In the genomic region with DNA sequence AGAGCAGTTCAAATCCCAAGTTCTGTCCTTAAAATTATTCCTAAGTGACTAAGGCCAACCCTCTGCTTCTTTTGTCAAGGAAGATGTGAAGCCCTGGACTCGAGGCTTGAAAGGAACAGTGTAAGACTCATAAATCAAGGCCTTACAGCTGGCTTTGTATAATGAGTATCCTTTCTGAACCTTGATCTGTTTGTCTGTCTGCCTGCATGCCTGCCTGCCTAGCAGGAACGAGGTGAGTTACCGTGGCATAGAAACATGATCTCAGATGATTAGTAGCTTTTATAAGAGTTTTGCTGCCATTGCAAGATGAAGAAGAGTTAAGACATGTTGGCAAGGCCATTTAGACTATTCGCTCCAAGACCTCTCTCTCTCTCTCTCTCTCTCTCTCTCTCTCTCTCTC, we compare ENCODE assay signal across 23 mouse cellular contexts.
DNase-seq lines count a peak whose midpoint lies in the region; ATAC-seq and TF ChIP-seq lines count a peak whose summit lies in the region.
"Had no signal": no experiment of that assay in that cellular context is flagged by ENCODE, and none has a peak within 500 bp of the region (broad histone marks: within the 10 kb centered on the region; RNA-seq: fewer than 3 reads in every experiment).

No protein-coding gene starts in this region.

- no peaks in the 10 kb centered on the region for H3K27me3 ChIP-seq in kidney, adult 2 months (replicated peaks; ENCODE audit: control insufficient read depth, insufficient read depth, low read length)
- H3K27me3 ChIP-seq in kidney, embryonic 15.5 days: no peaks in the 10 kb centered on the region
- H3K27me3 ChIP-seq: embryonic facial prominence, embryonic 13.5 days; embryonic facial prominence, embryonic 15.5 days; forebrain, embryonic 12.5 days had no signal

- no peak overlapping the region for H3K4me2 ChIP-seq in kidney, embryonic 15.5 days
- H3K4me2 ChIP-seq: embryonic facial prominence, embryonic 13.5 days; embryonic facial prominence, embryonic 15.5 days; forebrain, embryonic 12.5 days had no signal

- no peak overlapping the region for H3K4me3 ChIP-seq in kidney, adult 2 months (ENCODE audit: insufficient read depth, low read depth, low read length)
- no peak overlapping the region for H3K4me3 ChIP-seq in kidney, embryonic 15.5 days (replicated peaks)
- H3K4me3 ChIP-seq: embryonic facial prominence, embryonic 13.5 days; embryonic facial prominence, embryonic 15.5 days; erythroblast, embryonic 14.5 days; forebrain, embryonic 10.5 days; forebrain, embryonic 12.5 days had no signal

- peak; percentile 58 for DNase-seq in kidney, adult 2 months
- DNase-seq in kidney, postnatal 25 days: no peak
- DNase-seq in kidney, adult 9 months: peak; percentile 50
- DNase-seq in kidney, postnatal 10 days: no peak
- peak; percentile 14 to 31 for DNase-seq in kidney, postnatal 36 days
- no peak for DNase-seq in urinary bladder, postnatal 36 days (ENCODE audit: low spot score in 2 of 2)
- DNase-seq: adrenal gland, adult 2 months; adrenal gland, postnatal 10 days; adrenal gland, postnatal 25 days; cerebellum, adult 11 months; cerebellum, adult 18-20 months; cerebellum, adult 8-10 months; cerebellum, adult 9-11 months; cerebellum, postnatal 14 days; cerebellum, postnatal 36 days; embryo, embryonic 11 days had no signal

- H3K27ac ChIP-seq in kidney, adult 2 months (ENCODE audit: insufficient read depth, low read depth, low read length): no peak overlapping the region
- H3K27ac ChIP-seq in kidney, embryonic 15.5 days: no peak overlapping the region
- H3K27ac ChIP-seq: embryonic facial prominence, embryonic 13.5 days; embryonic facial prominence, embryonic 15.5 days; forebrain, embryonic 10.5 days; forebrain, embryonic 12.5 days had no signal

- no peak for TF ChIP-seq POLR2A in kidney, adult 2 months (IDR thresholded peaks at IDR 0.05; ENCODE audit: low read depth, low read length)

- no peaks in the 10 kb centered on the region for H3K4me1 ChIP-seq in kidney, adult 2 months (ENCODE audit: control insufficient read depth, insufficient read depth, low read length)
- no peaks in the 10 kb centered on the region for H3K4me1 ChIP-seq in kidney, embryonic 15.5 days
- H3K4me1 ChIP-seq: embryonic facial prominence, embryonic 13.5 days; embryonic facial prominence, embryonic 15.5 days; forebrain, embryonic 10.5 days; forebrain, embryonic 12.5 days had no signal

- no peak overlapping the region for H3K9ac ChIP-seq in kidney, embryonic 15.5 days
- H3K9ac ChIP-seq: embryonic facial prominence, embryonic 13.5 days; embryonic facial prominence, embryonic 15.5 days; forebrain, embryonic 12.5 days had no signal

- no peak for TF ChIP-seq CTCF in kidney, adult 2 months (conservative IDR thresholded peaks at IDR 0.05; ENCODE audit: insufficient read depth, insufficient read length, low read depth, low read length)

- H3K36me3 ChIP-seq in kidney, adult 2 months (ENCODE audit: control insufficient read depth, insufficient read depth, low read length): no peaks in the 10 kb centered on the region
- no peaks in the 10 kb centered on the region for H3K36me3 ChIP-seq in kidney, embryonic 15.5 days
- H3K36me3 ChIP-seq: embryonic facial prominence, embryonic 13.5 days; embryonic facial prominence, embryonic 15.5 days; forebrain, embryonic 10.5 days; forebrain, embryonic 12.5 days had no signal

- no peaks in the 10 kb centered on the region for H3K9me3 ChIP-seq in kidney, embryonic 15.5 days (replicated peaks)
- H3K9me3 ChIP-seq: embryonic facial prominence, embryonic 13.5 days; embryonic facial prominence, embryonic 15.5 days; forebrain, embryonic 10.5 days; forebrain, embryonic 12.5 days had no signal

- 36% methylated on average over 4 of the region's 4 CpGs for WGBS in kidney, adult 2 months
- 40% methylated on average over 4 of the region's 4 CpGs for WGBS in kidney, embryonic 15.5 days

- ATAC-seq in kidney, embryonic 15.5 days (replicated peaks; ENCODE audit: low FRiP score): no peak
- ATAC-seq: forebrain, embryonic 14.5 days had no signal

Comparison
In these comparisons a context has a peak if more than half of its experiments do, and no peak if none do; other contexts are left out.
1. DNase-seq: peak in kidney, adult 2 months (single experiment), kidney, adult 9 months (single experiment) and kidney, postnatal 36 days (2 of 2); none in kidney, postnatal 25 days (0 of 2), kidney, postnatal 10 days (single experiment) and urinary bladder, postnatal 36 days (0 of 2).